Mouse (Mus musculus) kidney, embryonic 14.5 days (tissue): ENCODE data around the gene Shank2. TPM values are rescaled to one million over a fixed set of nuclear protein-coding genes. Genes with fewer than 3 reads are reported as not detected.

Experiments
- ATAC-seq: fragments of 200-750 bp; cut with Nextera tagmentation; 2 replicates; pipeline ENCODE4 v1.8.0; 2017; ENCODE audit warnings: moderate number of reproducible peaks, mild to moderate bottlenecking, moderate TSS enrichment, moderate library complexity; ENCODE audit not compliant: low FRiP score, low TSS enrichment
- H3K27ac ChIP-seq: fragments of 300-500 bp; sonication (generic); 2 replicates; pipeline ENCODE4 v1.5.1; 2014; ENCODE audit warnings: low read depth, mild to moderate bottlenecking, low read length, moderate library complexity, mixed read lengths
- H3K27me3 ChIP-seq: fragments of 300-500 bp; sonication (generic); 2 replicates; pipeline ENCODE4 v1.6.1; 2014; ENCODE audit warnings: mild to moderate bottlenecking, low read length; ENCODE audit not compliant: control insufficient read depth, insufficient read depth
- H3K36me3 ChIP-seq: fragments of 300-500 bp; sonication (generic); 2 replicates; pipeline ENCODE4 v1.6.1; 2014; ENCODE audit warnings: low read length, mixed read lengths; ENCODE audit not compliant: control insufficient read depth, insufficient read depth
- H3K4me1 ChIP-seq: fragments of 300-500 bp; sonication (generic); 2 replicates; pipeline ENCODE4 v1.6.1; 2014; ENCODE audit warnings: low read length, mixed read lengths; ENCODE audit not compliant: control insufficient read depth, insufficient read depth
- H3K4me2 ChIP-seq: fragments of 300-500 bp; sonication (generic); replicated peaks from 2 replicates; pipeline ENCODE4 v1.6.1; 2014; ENCODE audit warnings: low read depth, mild to moderate bottlenecking, low read length
- H3K4me3 ChIP-seq: fragments of 300-500 bp; sonication (generic); 2 replicates; pipeline ENCODE4 v1.5.1; 2014; ENCODE audit warnings: mild to moderate bottlenecking, low read length
- H3K9ac ChIP-seq: fragments of 300-500 bp; sonication (generic); 2 replicates; pipeline ENCODE4 v1.6.1; 2014; ENCODE audit warnings: low read depth, mild to moderate bottlenecking, low read length, moderate library complexity
- H3K9me3 ChIP-seq: fragments of 300-500 bp; sonication (generic); 2 replicates; pipeline ENCODE4 v1.6.1; 2016; ENCODE audit warnings: low read length; ENCODE audit not compliant: control insufficient read depth
- WGBS: fragments of 180-500 bp; shearing (Covaris S2); extraction: QIAGEN DNeasy Blood & Tissue Kit; methylation state at CpG from one replicate; pipeline ENCODE4 v1.1.7; 2014; 5-methylcytosine and 5-hydroxymethylcytosine counted together
- polyA plus RNA-seq: library from polyadenylated mRNA; unstranded; fragments of >200 nt; fragmentation: Nextera tagmentation; extraction: Ambion mirVana; gene quantifications from 2 replicates; pipeline ENCODE4 v1.2.1, GENCODE M21; 2014

Shank2 gene
- polyA plus RNA-seq, 1 experiment from 2014 or later, result 3.3 TPM

DNA sequence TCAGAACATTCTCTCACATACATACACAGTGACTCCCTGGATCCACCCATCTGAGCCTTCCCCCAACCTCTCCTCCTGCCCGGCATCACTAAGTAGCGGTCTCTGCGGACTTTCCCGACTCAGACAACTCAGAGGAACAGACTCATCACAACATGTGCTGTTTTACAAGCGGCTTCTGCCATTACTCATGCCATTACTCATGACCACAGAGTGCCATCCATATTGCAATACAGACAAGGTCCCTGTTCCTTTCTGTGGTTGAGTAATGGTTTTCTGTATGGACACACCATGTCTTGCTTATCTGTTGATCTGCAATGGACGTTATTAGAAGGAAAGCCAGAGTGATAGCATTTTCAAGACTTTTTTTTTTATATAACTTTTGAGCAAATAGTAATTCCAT, 338.6 kb downstream of the Shank2 start:
- H3K4me2 ChIP-seq, result no peak overlapping the region
- H3K9me3 ChIP-seq, result no peaks in the 10 kb centered on the region
- H3K27ac ChIP-seq, result no peak overlapping the region
- WGBS, result 85% methylated on average over 6 of the region's 6 CpGs
- H3K4me1 ChIP-seq, result no peaks in the 10 kb centered on the region
- H3K36me3 ChIP-seq, result no peaks in the 10 kb centered on the region
- H3K4me3 ChIP-seq, result no peak overlapping the region
- no peak overlapping the region for H3K9ac ChIP-seq
- H3K27me3 ChIP-seq, result no peaks in the 10 kb centered on the region
- no peak for ATAC-seq

DNA sequence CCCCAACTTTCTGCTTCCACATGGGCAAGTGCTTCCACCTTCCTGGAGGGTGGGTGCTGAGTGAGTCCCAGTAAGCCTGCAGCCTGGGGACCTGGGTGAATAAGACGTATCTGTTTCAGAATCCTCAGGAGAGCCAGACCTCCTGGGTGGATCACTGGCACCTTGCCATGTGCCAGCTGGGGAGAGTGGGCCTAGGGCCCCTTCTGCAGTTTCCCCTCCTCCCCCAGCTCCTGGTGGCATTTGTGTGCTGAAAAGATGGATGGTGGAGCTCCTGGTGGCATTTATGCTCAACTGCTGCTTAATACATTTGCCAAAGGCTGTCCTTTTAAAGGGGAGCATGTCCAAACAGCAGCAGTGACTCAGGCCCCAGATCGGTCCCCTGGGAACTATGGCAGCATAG, 364.4 kb downstream of the Shank2 start:
- H3K4me2 ChIP-seq, result no peak overlapping the region

DNA sequence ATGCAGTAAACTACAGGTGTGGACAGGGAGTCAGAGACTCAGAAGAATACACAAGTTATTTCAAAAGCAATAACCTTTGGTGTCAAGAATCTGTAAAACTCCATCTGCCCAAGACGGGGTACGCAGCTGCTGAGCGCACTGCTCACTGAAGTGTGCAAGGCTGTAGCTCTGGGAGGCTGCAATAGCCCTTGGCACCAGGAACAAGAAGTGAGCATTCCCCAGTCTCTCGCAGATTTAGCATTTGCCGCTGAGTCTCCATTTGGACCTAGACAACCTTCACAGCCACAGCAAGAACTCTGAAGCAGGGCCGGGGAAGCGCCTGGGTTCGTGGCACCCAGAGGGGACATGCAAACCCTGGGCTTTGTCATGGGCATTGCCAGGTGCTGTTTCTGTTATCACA, 371.3 kb downstream of the Shank2 start:
- Histone ChIP-seq H3K4me1 (no peaks in the 10 kb centered on the region), H3K9ac (no peak overlapping the region), H3K4me3 (no peak overlapping the region), H3K9me3 (no peaks in the 10 kb centered on the region), H3K4me2 (no peak overlapping the region), H3K36me3 (no peaks in the 10 kb centered on the region), H3K27ac (no peak overlapping the region), H3K27me3 (no peaks in the 10 kb centered on the region)
- WGBS, result 66% methylated on average over 8 of the region's 8 CpGs
- ATAC-seq, result no peak

More for the DNA sequence above, 364.4 kb downstream of the Shank2 start:
- ATAC-seq, result no peak
- no peaks in the 10 kb centered on the region for H3K4me1 ChIP-seq
- H3K9ac ChIP-seq, result no peak overlapping the region
- WGBS, result 69% methylated on average over 2 of the region's 2 CpGs
- no peak overlapping the region for H3K27ac ChIP-seq
- H3K27me3 ChIP-seq, result no peaks in the 10 kb centered on the region
- H3K9me3 ChIP-seq, result no peaks in the 10 kb centered on the region
- H3K36me3 ChIP-seq, result no peaks in the 10 kb centered on the region
- H3K4me3 ChIP-seq, result no peak overlapping the region

DNA sequence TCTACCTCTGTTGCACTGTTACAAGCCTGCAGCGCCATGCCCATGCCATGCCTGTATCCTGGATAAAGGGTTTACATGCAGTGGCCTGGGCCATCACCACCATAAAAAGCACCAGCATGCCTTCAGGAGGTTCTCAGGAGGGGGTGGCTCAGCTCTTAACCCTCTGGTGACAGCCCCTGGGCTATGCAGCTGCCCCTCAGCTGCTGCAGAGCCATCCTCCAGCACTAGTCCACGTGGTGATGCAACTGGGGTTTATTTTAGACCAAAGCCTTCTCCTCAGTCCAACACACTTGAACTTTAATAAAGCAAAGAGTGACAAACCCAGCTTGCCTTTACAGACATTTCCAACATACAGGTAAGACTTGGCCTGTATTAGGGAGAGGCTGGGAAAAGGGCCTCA, 373.8 kb downstream of the Shank2 start:
- H3K4me2 ChIP-seq, result no peak overlapping the region
- no peak overlapping the region for H3K27ac ChIP-seq
- H3K9ac ChIP-seq, result no peak overlapping the region
- H3K27me3 ChIP-seq, result no peaks in the 10 kb centered on the region
- ATAC-seq, result no peak
- H3K9me3 ChIP-seq, result no peaks in the 10 kb centered on the region
- no peak overlapping the region for H3K4me3 ChIP-seq
- H3K4me1 ChIP-seq, result no peaks in the 10 kb centered on the region
- 85% methylated on average over 2 of the region's 2 CpGs for WGBS
- no peaks in the 10 kb centered on the region for H3K36me3 ChIP-seq

DNA sequence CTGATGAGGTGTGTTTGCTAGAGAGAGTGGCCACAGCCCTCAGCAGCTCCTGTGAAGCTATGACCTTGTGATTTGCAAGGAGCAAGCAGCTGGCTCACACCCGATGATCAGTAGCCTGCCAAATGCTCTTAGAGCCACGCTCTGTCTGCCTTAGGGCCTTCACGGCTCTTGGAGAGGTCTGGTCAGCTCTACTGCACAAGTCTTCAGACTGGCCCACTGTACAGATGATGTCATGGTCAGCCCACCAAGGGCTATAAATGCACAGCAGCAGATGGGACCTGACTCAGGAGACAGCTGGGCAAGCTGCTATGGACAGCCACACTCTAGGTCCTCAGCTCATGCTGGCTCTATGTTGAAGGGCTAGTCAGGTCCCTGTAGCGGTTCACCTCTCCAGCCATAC, 376.5 kb downstream of the Shank2 start:
- WGBS, result 48% methylated on average over 4 of the region's 4 CpGs
- Histone ChIP-seq H3K9ac (no peak overlapping the region), H3K4me2 (no peak overlapping the region), H3K27ac (no peak overlapping the region), H3K36me3 (no peaks in the 10 kb centered on the region), H3K4me3 (no peak overlapping the region), H3K9me3 (no peaks in the 10 kb centered on the region), H3K27me3 (no peaks in the 10 kb centered on the region), H3K4me1 (no peaks in the 10 kb centered on the region)
- ATAC-seq, result no peak

DNA sequence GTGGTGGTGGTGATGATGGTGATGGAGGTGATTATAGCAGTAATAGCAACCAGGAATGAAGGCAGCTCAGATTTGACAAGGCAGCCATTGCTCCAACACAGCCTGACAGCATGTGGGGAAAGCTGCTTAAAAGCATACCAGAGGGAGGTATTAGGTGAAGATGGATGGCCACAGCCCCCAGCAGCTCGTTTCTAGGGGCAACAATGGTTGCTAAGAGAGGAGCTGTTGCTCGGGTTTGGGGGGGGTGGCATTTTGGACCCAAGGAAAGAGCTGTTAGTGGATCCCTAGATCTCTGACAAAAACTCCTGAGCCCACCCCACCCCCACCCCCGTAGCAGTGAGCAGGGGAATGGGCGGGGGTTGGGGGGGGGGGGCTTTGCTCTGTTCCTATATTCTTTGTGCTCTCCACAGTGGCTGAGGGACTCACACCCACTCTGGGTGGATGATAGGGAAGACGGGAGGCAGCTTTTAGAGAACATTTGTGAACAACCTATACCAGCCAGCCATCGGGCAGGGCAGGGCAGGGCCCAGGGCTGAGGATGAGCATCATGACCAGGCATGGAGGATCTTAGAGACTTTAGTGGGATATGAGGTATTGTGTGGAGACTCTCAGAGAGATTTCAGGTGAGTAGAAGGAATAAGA, 377.6 kb downstream of the Shank2 start:
- Histone ChIP-seq H3K36me3 (no peaks in the 10 kb centered on the region), H3K4me2 (no peak overlapping the region), H3K9me3 (no peaks in the 10 kb centered on the region), H3K4me3 (no peak overlapping the region), H3K27me3 (no peaks in the 10 kb centered on the region), H3K27ac (no peak overlapping the region), H3K4me1 (no peaks in the 10 kb centered on the region), H3K9ac (no peak overlapping the region)
- 66% methylated on average over 6 of the region's 6 CpGs for WGBS
- no peak for ATAC-seq

DNA sequence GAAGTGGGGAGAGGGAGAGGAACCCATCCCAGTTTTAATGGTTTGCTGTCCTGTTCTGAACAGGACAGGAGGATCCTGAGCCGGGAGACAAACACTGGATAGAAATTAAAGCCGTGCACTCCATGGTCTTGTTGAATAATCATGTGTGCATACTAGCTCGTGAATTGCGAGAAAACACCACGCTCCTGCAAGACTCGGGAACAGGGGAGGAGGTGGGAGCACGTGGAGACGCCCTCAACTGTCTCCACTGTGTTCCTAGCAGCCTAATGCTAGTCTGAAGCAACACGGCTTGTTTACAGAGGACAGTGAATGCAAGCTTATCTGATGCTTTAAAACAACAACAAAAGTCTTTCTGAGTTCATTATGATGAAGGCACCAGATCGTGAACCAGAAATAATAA, 379.9 kb downstream of the Shank2 start:
- ATAC-seq, result no peak
- 78% methylated on average over 10 of the region's 10 CpGs for WGBS

DNA sequence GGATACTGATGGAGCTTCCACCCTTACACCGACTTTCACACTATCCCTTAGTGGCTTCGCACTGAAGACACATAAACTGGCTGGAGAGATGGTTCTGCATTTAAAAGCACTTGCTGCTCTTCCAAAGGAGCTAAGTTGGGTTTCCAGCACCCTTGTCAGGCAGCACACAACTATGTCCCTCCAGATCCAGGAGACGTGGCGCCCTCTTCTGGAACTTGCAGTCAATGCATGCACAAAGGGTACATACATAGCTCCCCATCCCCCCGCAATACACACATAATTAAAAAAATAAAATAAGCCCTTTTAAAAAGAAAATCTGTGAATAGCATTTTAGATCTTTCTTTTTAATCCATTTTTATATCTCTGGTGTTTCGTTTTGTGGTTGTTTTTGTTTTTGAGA, 385.8 kb downstream of the Shank2 start:
- WGBS, result 92% methylated on average over 6 of the region's 6 CpGs

More for the DNA sequence above, 379.9 kb downstream of the Shank2 start:
- no peaks in the 10 kb centered on the region for H3K27me3 ChIP-seq
- no peak overlapping the region for H3K9ac ChIP-seq
- H3K4me3 ChIP-seq, result no peak overlapping the region
- no peak overlapping the region for H3K4me2 ChIP-seq
- no peaks in the 10 kb centered on the region for H3K4me1 ChIP-seq
- H3K36me3 ChIP-seq, result no peaks in the 10 kb centered on the region
- no peak overlapping the region for H3K27ac ChIP-seq
- H3K9me3 ChIP-seq, result no peaks in the 10 kb centered on the region

DNA sequence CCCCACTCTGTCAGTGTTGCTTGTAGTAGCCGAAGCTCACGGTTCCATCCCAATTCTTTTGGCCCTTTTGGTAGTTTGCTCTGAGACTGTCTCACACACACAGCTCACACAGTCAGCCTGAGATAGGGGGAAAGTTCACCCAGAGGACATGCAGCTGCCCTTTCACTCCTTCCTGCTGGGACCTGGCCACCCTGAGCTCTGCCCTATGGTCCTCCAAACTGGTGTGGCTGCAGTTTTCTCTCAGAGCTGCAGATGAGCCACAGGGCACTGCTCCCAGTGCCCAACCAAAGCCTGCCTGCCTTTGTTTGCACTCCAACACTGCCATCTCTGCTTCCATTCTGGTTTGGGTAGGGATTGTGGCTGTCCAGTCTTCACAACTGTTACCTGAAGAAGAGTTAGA, 388.0 kb downstream of the Shank2 start:
- WGBS, result 91% methylated on average over 2 of the region's 2 CpGs
- Histone ChIP-seq H3K9ac (no peak overlapping the region), H3K27ac (no peak overlapping the region), H3K9me3 (no peaks in the 10 kb centered on the region), H3K4me3 (no peak overlapping the region), H3K27me3 (no peaks in the 10 kb centered on the region), H3K36me3 (no peaks in the 10 kb centered on the region), H3K4me2 (no peak overlapping the region), H3K4me1 (no peaks in the 10 kb centered on the region)
- ATAC-seq, result no peak

More for the DNA sequence above, 385.8 kb downstream of the Shank2 start:
- Histone ChIP-seq H3K9ac (no peak overlapping the region), H3K4me1 (no peaks in the 10 kb centered on the region), H3K4me3 (no peak overlapping the region), H3K36me3 (no peaks in the 10 kb centered on the region), H3K4me2 (no peak overlapping the region), H3K9me3 (no peaks in the 10 kb centered on the region), H3K27ac (no peak overlapping the region), H3K27me3 (no peaks in the 10 kb centered on the region)
- ATAC-seq, result no peak
